Mouse (Mus musculus): ENCODE data around the gene Rsl24d1.
"Not testable (repeated sequence)": the region's sequence is repeated elsewhere in the genome, so short reads cannot be mapped to it uniquely, and the experiment has no call there.

Gene Rsl24d1

GRCm38 (mm10) chr9:73112919-73113906 is at the start of gene Rsl24d1:
TSS of gene Rsl24d1 (plus strand) at chr9:73113426.
- no peak for DNase-seq (ENCODE audit: low spot score)

GRCm38 (mm10) chr9:73063621-73064290 is 49.5 kb upstream of the Rsl24d1 start:
- DNase-seq (ENCODE audit: low spot score): no peak

- DNase-seq (ENCODE audit: low spot score): no peak
Observed at GRCm38 (mm10) chr9:73067086-73067485, 46.1 kb upstream of the Rsl24d1 start.

GRCm38 (mm10) chr9:73068230-73068679 is 45.0 kb upstream of the Rsl24d1 start:
- no peak for DNase-seq (ENCODE audit: low spot score)

- no peak for DNase-seq (ENCODE audit: low spot score)
Observed at GRCm38 (mm10) chr9:73068688-73069087, 44.5 kb upstream of the Rsl24d1 start.

- no peak for DNase-seq (ENCODE audit: low spot score)
Observed at GRCm38 (mm10) chr9:73070971-73071659, 42.1 kb upstream of the Rsl24d1 start.

- DNase-seq (ENCODE audit: low spot score): no peak
Observed at GRCm38 (mm10) chr9:73072426-73072825, 40.8 kb upstream of the Rsl24d1 start.

- no peak for DNase-seq (ENCODE audit: low spot score)
Observed at GRCm38 (mm10) chr9:73073169-73073568, 40.1 kb upstream of the Rsl24d1 start.

- not testable (repeated sequence) for DNase-seq (ENCODE audit: low spot score)
Observed at GRCm38 (mm10) chr9:73079349-73079748, 33.9 kb upstream of the Rsl24d1 start.

GRCm38 (mm10) chr9:73079801-73080325 is 33.4 kb upstream of the Rsl24d1 start:
- no peak for DNase-seq (ENCODE audit: low spot score)

GRCm38 (mm10) chr9:73082291-73083000 is 30.8 kb upstream of the Rsl24d1 start:
- no peak for DNase-seq (ENCODE audit: low spot score)

- no peak for DNase-seq (ENCODE audit: low spot score)
Observed at GRCm38 (mm10) chr9:73083956-73084355, 29.3 kb upstream of the Rsl24d1 start.

GRCm38 (mm10) chr9:73085845-73086244 is 27.4 kb upstream of the Rsl24d1 start:
- DNase-seq (ENCODE audit: low spot score): no peak

- no peak for DNase-seq (ENCODE audit: low spot score)
Observed at GRCm38 (mm10) chr9:73087121-73087520, 26.1 kb upstream of the Rsl24d1 start.

- no peak for DNase-seq (ENCODE audit: low spot score)
Observed at GRCm38 (mm10) chr9:73087581-73087980, 25.6 kb upstream of the Rsl24d1 start.

- DNase-seq (ENCODE audit: low spot score): no peak
Observed at GRCm38 (mm10) chr9:73089222-73089920, 23.9 kb upstream of the Rsl24d1 start.

GRCm38 (mm10) chr9:73090121-73090520 is 23.1 kb upstream of the Rsl24d1 start:
- DNase-seq (ENCODE audit: low spot score): no peak

- no peak for DNase-seq (ENCODE audit: low spot score)
Observed at GRCm38 (mm10) chr9:73091747-73092146, 21.5 kb upstream of the Rsl24d1 start.

- DNase-seq (ENCODE audit: low spot score): no peak
Observed at GRCm38 (mm10) chr9:73094580-73094979, 18.6 kb upstream of the Rsl24d1 start.

GRCm38 (mm10) chr9:73097898-73098297 is 15.3 kb upstream of the Rsl24d1 start:
- DNase-seq (ENCODE audit: low spot score): no peak

GRCm38 (mm10) chr9:73101536-73101935 is 11.7 kb upstream of the Rsl24d1 start, which contains the start of gene Khdc3:
TSS of gene Khdc3 (plus strand) at chr9:73101836.
- DNase-seq (ENCODE audit: low spot score): no peak
